Mouse (Mus musculus): ENCODE measurements around the gene Myocd. TPM values are rescaled to one million over a fixed set of nuclear protein-coding genes. Genes with fewer than 3 reads are reported as not detected.

Myocd gene
- total RNA-seq (2021), result 1 to 10 TPM; 1.4 to 1.7 TPM
- long read RNA-seq, experiment 1, result 0 reads
- long read RNA-seq, experiment 2, result 0 reads

DNA sequence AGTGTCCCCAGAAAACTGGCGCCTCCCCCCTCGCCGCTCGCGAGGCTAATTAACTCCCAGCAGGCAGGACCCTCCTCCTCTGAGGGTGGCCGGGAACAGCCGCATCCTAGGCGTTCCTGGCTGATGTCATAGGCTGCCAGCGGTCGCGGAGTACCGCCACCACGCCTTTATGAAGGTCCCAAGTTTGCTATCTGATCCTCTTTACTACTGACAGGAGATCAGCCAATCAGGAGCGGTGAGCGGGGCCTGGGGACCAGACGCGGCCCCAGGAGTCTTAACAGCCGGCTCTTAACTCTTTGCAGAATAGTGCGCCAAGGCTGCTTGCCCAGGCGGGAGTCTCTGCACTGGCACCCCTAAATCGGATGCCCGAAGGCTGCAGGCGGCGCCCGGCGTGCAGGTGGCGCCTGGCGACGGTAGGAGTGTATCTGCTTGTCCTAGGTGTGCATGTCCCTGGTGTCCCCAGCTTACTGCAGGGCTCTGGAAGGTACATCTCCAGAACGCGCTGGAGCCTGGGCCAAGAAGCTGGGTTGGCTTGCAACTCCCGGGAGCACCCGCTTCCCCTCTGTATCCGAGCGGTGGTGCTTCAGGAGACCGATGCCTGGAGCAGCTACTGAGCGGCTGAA, at the start of gene Myocd:
Gene Myocd, minus strand, starts transcription at position 139 of the 623 bp plus-strand sequence.
- intact Hi-C loops (cut with DNase I; ENCODE audit: low total_unique reads), result loop anchor here (10.0 kb wide), 1 partner anchor 265 kb away; no protein-coding TSS in a partner anchor
- DNase-seq, result peak; percentile 11

DNA sequence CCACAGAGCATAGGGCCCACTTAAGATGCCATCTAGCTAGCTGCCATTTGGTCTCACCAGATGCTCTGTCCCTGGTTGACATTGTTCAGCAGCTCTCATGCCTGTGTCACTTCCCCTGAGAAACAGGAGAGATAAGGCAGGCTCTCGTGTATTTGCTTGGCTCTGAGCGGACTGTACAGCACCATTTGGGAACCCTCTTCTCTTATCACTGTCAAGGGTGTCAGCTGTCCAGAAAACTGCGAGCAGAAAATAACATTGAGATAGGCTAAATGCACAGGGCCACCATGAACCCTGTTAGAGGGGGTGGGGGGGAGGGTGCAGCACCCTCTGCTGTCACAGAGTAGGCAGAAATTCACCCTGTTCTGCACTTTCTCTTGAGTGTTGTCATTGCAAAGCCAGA, 34.0 kb upstream of the Myocd start:
- intact Hi-C loops (cut with DNase I; ENCODE audit: low total_unique reads), result no loop called here

DNA sequence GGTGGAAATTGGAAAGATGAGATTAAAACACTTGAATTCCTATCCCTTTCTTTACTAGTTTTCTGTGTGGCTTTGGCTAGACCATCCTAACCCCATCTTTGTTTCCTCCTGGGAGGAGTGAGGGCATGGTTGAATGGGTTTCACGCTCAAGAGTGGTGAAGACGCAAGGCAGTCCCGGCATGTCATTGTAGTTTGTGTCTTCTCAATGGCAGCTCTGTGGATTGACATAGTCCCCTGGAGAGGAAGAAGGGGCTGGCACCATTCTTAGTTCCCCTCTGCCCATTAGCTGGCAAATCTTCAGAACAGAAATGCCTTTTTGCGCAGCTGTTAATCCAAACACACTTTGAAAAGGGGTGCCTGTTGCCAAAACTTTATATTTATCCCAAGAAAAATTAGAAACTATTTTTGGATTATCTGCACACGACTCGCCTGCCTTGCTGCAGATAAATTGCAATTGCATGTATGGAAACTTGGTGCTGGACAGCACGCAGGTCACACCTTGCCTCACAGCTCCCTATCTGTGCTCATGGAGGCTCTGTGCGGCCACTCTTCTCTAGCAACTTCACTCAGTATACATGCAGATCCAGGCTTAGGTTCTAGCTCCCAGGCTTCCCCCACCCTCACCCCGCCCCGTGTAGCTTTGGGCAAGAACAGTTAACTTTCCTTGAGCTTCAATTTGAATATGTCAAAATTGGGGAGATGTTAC, 24.5 kb upstream of the Myocd start:
- intact Hi-C loops (cut with DNase I; ENCODE audit: low total_unique reads), result no loop called here
- DNase-seq, result no peak

More for the DNA sequence above, 34.0 kb upstream of the Myocd start:
- no peak for DNase-seq

DNA sequence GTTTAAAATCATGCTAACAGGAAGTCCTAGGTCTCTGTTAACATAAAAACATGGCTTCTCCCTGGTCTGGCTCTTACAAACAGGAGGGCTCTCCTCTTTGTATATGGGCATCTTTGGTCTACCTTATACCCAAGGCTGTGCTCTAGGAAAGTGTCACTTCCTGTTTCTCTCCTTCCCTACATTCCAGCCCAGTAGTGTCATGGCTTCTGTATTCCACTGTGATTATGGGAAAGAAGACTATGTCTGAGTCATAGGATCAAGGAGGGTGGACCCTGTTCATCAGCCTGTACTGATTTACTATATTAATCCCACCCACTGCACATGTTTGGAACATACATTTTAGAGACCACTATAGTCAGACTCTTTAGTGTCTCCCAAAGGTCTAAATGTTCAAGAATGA, 23.2 kb upstream of the Myocd start:
- no peak for DNase-seq
- intact Hi-C loops (cut with DNase I; ENCODE audit: low total_unique reads), result no loop called here

DNA sequence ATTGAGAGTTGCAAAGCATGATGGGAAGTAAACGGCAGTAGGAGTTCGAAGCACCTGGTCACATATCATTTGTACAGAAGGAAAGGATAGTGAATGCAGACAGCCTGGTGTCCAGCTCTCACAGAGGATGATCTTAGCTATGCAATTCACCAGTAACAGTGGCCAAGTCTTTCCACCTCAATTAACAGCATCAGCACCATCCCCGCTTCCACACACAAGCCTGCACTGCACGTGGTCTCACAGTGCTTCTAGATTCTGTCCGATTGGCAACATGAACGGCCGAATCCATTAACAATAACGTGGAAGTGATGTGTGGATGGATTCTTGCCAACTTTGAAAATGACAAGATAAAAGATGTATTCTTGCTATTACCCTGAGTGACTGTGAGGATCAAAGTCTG, 17.9 kb upstream of the Myocd start:
- no peak for DNase-seq
- intact Hi-C loops (cut with DNase I; ENCODE audit: low total_unique reads), result no loop called here

DNA sequence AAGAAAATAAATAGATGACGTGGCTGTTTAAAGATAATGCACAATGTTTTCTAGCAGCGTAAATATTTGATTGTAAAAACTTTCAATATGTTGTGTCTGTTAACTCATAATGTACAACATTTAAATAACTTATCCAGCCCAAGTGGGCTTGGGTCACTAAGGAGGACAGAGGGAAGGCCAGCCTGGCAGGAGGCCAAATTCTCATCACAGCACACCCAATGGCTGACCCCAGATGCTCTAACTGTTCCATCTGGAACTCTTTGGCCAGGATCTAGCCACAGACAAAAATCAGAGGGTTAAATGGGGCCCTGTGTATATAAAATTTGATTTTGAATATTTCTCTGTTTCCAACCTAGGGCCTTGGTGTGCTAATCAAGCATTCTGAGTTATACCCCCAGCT, 16.4 kb upstream of the Myocd start:
- no peak for DNase-seq
- intact Hi-C loops (cut with DNase I; ENCODE audit: low total_unique reads), result no loop called here

DNA sequence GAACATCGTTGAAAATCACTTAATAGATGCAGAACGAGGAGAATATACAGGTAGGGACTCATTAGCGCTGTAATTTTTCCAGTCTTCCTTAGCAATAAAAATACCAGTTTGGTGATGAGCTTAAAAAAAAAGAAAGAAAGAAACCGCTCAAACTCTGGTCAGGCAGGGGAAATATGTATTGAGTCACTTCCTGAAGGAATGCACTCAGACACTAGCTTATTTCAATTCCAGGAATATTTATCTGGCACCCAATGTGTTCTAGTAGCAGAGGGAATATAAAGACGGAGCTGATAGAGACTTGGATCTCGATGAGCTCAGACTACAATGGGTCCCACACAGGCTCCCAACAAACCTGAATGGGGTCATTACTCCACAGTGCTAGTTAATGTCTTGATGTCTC, 5.7 kb upstream of the Myocd start:
- intact Hi-C loops (cut with DNase I; ENCODE audit: low total_unique reads), result no loop called here
- no peak for DNase-seq

DNA sequence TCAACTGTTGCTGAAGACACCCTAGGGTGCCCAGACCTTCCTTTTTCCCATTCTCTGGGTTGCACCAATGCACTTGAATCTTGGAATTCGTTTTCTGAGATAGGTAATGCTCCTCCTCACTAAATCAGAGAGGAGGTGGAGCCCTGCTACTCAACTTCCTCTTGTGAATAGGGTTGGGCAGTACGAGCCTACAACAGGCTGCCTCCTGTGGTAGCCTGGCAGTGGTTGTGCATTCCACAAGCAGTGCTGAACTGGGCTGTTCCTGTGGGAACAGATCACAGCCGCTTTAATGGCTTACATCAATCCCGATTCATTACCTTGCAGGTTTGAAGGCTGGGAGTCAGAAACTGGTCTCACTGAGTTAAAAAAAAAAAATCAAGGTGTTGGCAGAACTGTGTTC, 1.2 kb upstream of the Myocd start:
- DNase-seq, result no peak
- intact Hi-C loops (cut with DNase I; ENCODE audit: low total_unique reads), result no loop called here

DNA sequence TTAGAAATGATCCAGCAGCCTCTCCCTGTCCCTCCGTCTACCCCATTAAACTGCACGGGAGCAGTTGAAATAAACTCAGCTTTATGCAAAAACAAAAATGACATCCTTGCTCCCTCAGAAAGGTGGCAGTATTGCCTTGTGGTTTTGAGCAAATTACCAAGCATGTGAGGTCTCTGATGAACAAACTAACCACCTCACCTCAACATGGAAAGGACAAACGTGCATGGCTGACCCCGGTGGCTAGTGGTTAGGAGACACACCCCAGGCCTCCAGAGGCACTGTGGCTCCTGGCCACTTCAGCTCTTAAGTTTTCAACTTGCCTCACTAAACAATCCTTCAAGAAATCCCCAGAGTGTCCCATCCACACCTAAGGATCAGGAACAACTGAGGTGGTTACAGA, 1.5 kb downstream of the Myocd start:
- DNase-seq, result no peak
- intact Hi-C loops (cut with DNase I; ENCODE audit: low total_unique reads), result loop anchor here (10.0 kb wide), 1 partner anchor 266 kb away; no protein-coding TSS in a partner anchor

DNA sequence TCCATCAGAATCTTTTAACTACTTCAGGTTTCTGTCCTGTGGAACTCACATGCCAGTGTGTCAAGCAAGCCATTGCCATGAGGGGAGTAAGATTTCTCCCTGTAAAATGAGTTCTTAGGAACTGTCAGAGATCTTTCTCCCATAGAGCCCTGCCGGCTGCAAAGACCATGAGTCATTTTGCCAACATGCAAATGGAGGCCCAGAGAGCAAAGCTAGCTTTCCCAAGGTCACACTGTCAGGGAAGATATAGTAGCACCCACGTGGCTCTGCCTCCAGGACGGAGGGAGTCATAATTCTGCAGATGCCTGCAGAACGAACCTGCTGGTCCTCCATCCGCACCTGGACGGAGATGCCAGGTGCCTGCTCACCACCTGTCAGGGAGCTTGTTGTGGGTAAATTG, 6.3 kb downstream of the Myocd start:
- intact Hi-C loops (cut with DNase I; ENCODE audit: low total_unique reads), result loop anchor here (10.0 kb wide), 1 partner anchor 271 kb away; no protein-coding TSS in a partner anchor
- DNase-seq, result no peak

DNA sequence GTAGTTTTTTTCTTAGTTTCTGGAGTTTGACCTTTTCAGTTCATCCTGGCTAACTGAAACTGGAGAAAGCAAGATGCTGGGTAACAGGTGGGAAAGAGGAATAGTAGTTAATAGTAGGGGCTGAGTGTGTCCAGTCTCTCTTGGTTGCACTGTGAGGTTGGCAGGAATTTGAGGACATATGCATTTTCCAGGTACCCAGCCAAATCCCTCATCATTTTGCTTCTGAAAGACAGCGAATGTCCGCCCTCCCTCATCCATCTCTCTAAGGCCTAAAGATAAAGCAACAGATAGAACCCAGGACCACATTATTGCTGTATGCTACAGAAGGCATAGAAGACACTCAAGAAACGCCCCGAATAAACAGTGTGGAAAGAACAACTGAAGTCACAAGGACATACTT, 10.8 kb downstream of the Myocd start:
- intact Hi-C loops (cut with DNase I; ENCODE audit: low total_unique reads), result no loop called here
- no peak for DNase-seq

DNA sequence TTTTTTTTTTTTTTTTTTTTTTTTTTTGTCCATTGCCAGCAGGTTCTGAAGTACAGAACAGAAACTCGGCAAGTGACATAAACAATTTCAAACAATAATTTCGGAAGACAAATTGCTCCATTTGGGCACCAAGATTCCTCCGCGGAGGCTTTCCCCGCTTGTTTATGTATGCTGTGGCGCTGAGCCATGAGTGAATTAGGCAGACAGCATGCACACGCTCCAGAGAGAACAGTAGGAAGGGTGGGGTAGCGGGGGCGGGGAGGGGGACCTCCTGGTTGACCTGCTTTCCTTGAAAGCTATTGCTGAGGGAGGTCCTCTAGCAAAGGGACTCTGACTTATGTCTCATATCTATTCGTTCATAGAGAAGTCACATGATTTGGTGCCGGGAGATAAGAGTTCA, 13.6 kb downstream of the Myocd start:
- intact Hi-C loops (cut with DNase I; ENCODE audit: low total_unique reads), result no loop called here

DNA sequence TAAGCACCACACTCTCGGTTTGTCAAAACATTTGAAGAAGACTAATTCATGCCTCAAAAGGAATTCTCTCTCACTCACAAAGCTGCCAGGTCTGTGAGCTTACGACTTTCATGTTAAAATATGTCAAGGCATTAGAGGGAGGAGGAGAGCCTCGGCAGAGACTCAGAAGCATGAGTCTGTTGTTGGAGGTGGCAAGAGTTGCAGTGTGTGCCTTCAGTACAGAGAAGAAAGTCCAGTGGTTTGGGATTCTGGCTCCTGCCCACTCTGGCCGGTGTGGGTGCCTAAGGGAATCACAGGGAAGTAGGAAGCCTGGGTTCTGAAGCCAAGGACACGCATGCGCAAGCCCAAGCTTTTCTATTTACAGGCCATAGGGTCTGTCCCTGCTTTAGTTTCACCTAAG, 14.2 kb downstream of the Myocd start:
- intact Hi-C loops (cut with DNase I; ENCODE audit: low total_unique reads), result no loop called here
- DNase-seq, result no peak

More for the DNA sequence above, 13.6 kb downstream of the Myocd start:
- DNase-seq, result no peak

DNA sequence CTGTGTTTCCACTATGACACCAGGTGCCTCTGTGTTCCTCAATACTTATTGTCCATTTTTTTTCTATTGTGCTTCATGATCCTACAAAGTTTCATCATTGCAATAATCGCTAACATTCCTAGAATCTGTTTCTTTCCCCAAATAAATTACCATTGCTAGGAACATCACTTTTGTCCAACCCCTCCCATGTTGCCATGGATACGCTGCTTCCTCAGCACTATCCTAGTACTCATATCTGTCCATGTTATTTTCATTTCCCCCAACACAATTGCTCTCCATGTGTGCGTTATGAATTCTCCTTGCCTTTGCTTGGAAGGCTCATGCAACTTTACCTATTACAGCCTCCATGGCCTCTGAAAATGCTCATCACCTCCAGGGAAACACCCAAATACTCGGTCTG, 19.4 kb downstream of the Myocd start:
- DNase-seq, result no peak
- intact Hi-C loops (cut with DNase I; ENCODE audit: low total_unique reads), result no loop called here

DNA sequence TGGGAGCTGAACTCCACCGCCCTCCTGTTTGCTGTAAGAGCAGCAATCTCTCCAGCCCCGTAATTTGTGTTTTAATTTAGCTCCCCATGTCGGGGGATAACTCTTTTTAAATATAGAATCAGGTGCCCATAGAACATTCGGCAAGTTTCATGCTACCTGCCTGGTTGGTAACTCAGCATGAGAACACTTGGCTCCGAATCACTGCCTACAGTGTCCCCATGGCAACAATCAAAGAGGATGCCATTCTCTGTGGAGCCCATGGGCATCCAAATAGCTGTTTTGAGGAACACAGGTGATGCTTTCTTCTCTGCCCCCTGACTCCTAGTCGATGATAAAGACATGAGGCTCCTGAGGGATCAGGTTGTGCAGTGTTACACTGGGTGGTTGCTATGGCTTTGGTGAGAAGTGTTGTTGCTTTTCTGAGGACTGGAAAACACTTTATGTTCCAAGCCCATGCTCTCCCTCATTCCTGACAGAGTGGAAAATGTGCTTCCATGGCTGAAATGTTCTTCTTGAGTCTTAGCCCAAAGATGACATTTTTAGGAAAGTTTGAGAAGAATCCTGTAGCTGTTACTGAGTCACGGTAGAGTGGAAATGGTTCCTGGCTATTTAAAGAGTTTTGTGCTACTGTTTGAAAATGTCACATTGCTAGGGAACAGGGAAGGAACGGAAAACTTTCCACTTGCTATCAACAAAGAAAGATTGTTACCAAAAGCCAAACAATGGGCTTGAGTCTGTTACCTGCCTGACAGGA, 23.3 kb downstream of the Myocd start:
- intact Hi-C loops (cut with DNase I; ENCODE audit: low total_unique reads), result no loop called here
- DNase-seq, result no peak

DNA sequence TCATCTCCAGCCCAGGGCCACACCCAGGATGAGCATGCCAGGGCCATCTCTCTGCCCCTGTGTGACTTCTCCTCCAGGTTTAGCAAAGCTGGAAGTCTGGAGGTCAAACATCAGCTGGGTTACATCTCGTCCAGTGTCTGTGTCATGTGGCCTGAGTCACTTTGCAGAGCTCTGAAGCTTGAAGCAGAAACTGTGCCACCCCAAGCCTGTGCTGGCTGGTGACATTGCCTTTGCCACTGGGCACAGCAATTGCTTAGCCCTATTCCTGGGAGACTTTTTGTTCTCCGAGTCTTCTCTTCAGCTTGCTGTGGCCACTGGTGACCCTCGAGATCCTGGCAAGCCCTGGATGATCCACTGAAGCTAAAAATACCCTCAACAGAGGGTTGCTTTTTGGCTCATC, 26.2 kb downstream of the Myocd start:
- DNase-seq, result no peak
- intact Hi-C loops (cut with DNase I; ENCODE audit: low total_unique reads), result no loop called here

DNA sequence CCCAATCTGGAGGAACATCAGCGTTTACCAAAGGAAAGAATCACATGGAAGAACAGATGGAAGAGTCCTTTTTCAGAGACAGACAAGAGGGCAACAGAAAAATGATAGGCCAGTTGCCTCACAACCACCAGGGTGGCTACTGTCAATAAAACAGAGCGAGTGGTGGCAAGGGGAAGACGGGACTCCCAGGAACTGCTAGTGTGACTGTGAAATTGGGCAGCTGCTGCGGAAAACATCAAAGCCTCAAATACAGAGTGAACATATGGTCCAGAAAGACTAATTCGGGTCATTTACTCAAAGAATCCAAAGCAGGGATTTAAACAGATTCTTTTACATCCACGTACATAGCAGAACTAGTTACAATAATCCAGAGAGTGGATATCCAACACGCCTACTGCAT, 29.3 kb downstream of the Myocd start:
- no peak for DNase-seq
- intact Hi-C loops (cut with DNase I; ENCODE audit: low total_unique reads), result no loop called here

DNA sequence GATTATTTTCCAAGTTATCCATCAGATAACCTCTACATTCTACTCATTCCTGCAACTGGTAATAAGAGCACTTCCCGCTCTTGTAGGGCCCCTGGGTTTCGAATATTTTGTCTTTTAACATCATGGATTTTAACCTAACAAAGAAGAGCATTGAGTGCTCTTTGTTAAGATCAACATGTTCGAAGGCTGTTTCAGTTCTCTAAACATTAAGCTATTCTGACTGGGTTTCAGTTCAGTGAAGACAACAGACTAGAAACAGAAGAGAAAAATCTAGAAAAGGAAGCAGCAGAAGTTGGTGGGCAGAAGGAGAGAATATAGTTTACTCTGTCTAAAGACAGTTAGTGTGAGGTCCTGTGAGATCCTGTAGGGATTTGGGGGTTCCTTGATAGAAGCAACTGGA, 31.9 kb downstream of the Myocd start:
- DNase-seq, result no peak
- intact Hi-C loops (cut with DNase I; ENCODE audit: low total_unique reads), result no loop called here

DNA sequence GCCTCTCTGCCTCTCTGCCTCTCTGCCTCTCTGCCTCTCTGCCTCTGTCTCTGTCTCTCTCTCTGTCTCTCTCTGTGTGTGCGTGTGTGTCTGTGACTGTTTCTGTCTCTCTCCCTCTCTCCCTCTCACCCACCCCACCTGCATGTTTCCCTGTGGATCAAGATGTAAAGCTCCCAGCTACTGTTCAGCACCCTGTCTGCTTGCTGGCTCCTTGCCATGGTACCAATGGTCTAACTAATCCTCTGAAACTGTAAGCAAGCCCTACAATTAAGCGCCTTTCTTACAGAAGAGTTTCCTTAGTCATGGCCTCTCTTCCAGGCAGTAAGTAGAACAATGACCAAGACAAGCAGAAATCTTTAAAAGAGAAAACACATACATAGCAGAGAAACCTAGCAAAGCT, 32.9 kb downstream of the Myocd start:
- intact Hi-C loops (cut with DNase I; ENCODE audit: low total_unique reads), result no loop called here
- no peak for DNase-seq

DNA sequence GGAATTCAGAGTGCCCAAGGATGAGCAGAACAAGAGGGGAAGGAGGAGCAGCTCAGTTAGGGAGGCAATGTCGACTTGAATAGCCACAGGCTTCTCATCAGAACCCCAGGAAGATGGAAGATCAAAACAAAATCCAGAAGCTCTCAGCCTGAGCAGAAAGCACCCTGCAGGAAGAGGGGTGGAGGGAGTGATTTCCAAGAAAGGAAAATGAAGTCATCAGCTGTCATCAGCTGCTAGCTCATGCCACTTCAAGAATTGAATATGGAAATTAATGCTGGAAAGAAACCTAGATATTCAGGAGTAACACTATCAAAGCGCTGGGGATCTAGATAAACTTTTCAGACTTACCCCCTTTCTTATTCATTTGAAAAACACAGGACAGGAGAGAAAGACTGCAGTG, 34.4 kb downstream of the Myocd start:
- intact Hi-C loops (cut with DNase I; ENCODE audit: low total_unique reads), result no loop called here
- DNase-seq, result no peak

DNA sequence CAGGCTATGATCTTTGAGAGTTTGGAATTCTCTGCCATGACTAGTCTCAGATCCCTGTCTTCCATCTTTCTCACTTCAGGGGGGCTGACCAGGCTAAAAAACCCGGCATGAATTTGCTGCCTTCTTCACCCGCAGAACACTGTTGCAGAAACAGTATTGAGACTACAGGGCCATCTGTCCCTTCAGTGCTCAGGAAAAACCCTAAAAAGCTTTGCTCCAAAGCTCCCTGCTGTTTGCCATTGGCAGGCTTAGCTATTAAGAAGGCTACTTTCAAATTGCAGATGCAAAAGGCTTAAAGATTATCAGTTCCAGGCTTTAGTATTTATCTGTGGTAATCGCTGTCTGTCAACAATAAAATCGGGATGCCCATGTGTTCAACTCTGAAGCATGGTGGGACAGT, 38.0 kb downstream of the Myocd start:
- intact Hi-C loops (cut with DNase I; ENCODE audit: low total_unique reads), result no loop called here
- DNase-seq, result no peak
